Mouse (Mus musculus) kidney, adult 2 months (tissue): ENCODE measurements around the gene Pnpla1.
A peak's percentile ranks its signal among the peaks of the same experiment; 100 is the strongest.

Experiments used
- CTCF ChIP-seq: fragments of 200-500 bp; conservative IDR thresholded peaks from 2 replicates; pipeline ENCODE4 v1.5.1; 2011; ENCODE audit warnings: low read depth, mild to moderate bottlenecking, control low read depth, low read length, moderate library complexity, mixed read lengths; ENCODE audit not compliant: insufficient read depth, insufficient read length
- POLR2A ChIP-seq: fragments of 200-500 bp; IDR thresholded peaks from one replicate; pipeline ENCODE4 v1.6.1; 2011; ENCODE audit warnings: low read depth, low read length, control low read depth

GRCm38 (mm10) chr17:28876821-28877220 is 18.6 kb downstream of the Pnpla1 start:
- TF ChIP-seq POLR2A (no peak), CTCF (peak; percentile 31; the same call in 1 of the 2 replicates)
